Mouse (Mus musculus) spleen, adult 2 months (tissue): ENCODE measurements around the gene Gm38392. TPM values are rescaled to one million over a fixed set of nuclear protein-coding genes. Genes with fewer than 3 reads are reported as not detected.

Experiments
- DNase-seq, 2 experiments: peaks; one replicate each; pipeline versions ENCODE4 v3.0.0 to v3.0.0-alpha.2; 2012 to 2021; ENCODE audit warnings: low spot score in 2 of 2, low read depth in 1 of 2
- H3K27ac ChIP-seq: fragments of 200-500 bp; 2 replicates; pipeline ENCODE4 v1.5.1; 2012; ENCODE audit warnings: low read length, inconsistent platforms; ENCODE audit not compliant: insufficient read depth
- H3K27me3 ChIP-seq: fragments of 200-500 bp; 2 replicates; pipeline ENCODE4 v1.6.1; 2012; ENCODE audit warnings: mild to moderate bottlenecking, moderate library complexity, low read length, inconsistent platforms; ENCODE audit not compliant: control insufficient read depth, insufficient read depth
- H3K36me3 ChIP-seq: fragments of 200-500 bp; 2 replicates; pipeline ENCODE4 v1.6.1; 2012; ENCODE audit warnings: mild to moderate bottlenecking, low read length, inconsistent platforms; ENCODE audit not compliant: control insufficient read depth, insufficient read depth
- H3K4me1 ChIP-seq: fragments of 200-500 bp; 2 replicates; pipeline ENCODE4 v1.6.1; 2011; ENCODE audit warnings: inconsistent platforms; ENCODE audit not compliant: control insufficient read depth, insufficient read depth, insufficient read length
- H3K4me3 ChIP-seq: fragments of 200-500 bp; 2 replicates; pipeline ENCODE4 v1.5.1; 2011; ENCODE audit warnings: mild to moderate bottlenecking, inconsistent platforms; ENCODE audit not compliant: insufficient read depth, insufficient read length; ENCODE audit errors: extremely low read depth
- CTCF ChIP-seq: fragments of 200-500 bp; IDR thresholded peaks from 2 replicates; pipeline ENCODE4 v1.5.1; 2011; ENCODE audit warnings: mild to moderate bottlenecking, inconsistent platforms; ENCODE audit not compliant: insufficient read depth, insufficient read length, insufficient replicate concordance; ENCODE audit errors: extremely low read depth
- POLR2A ChIP-seq: fragments of 200-500 bp; IDR thresholded peaks from 2 replicates; pipeline ENCODE4 v1.6.1; 2011; ENCODE audit warnings: low read depth, low read length, inconsistent platforms
- WGBS: fragments of 180-500 bp; shearing (Covaris S2); methylation state at CpG from one replicate; pipeline ENCODE4 v1.1.7; 2018; 5-methylcytosine and 5-hydroxymethylcytosine counted together
- polyA plus RNA-seq: library from polyadenylated mRNA; depleted of rRNA; stranded (reverse); fragments of >200 nt; gene quantifications from 2 replicates; pipeline ENCODE4 v1.2.3, GENCODE M21; 2012

Gm38392 gene
- polyA plus RNA-seq, 1 experiment: not detected

DNA sequence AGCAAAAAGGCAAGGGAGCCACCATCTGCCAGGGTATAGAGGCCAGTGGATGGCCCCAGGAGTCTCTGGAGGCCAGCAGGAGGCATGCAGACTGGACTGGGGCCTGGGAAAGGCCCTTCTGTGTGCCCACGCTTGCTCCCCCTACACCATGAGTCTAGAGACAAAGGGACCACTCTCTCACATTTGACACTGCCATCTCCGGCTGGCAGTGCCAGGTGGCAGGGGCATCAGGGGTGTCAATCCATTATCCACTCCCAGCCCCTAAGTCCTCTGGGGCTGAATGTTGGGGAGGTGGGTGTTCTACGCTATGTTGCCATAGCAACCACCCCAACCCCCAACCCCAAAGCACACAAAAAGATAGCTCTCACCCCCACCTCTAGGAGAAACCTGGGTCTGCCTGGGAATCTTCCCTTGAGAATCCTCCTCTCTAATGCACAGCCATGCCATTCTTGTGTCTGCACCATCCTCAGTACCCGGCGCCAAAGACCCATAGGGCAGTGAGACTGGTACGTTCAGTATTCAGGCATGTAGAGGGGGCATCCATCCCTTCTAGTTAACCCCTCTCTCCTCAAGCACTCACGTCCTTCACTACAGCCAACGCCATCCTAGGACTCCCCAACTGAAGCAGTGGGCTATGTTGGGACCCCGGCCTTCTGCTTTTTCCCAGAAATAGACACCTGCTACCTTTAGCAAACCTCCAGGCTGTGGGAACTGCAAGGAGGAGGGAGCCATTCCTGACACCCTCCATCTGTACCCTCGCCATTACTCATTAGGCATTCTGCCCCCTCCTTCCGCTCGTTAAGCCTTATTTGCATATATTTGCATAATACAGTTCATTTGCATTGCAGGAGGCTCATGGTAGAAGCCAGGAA, 65.3 kb downstream of the Gm38392 start:
- no peak overlapping the region for H3K4me3 ChIP-seq
- TF ChIP-seq CTCF (no peak), POLR2A (no peak)
- DNase-seq: no peak
- H3K4me1 ChIP-seq: no peaks in the 10 kb centered on the region
- no peaks in the 10 kb centered on the region for H3K36me3 ChIP-seq
- 59% methylated on average over 12 of the region's 12 CpGs for WGBS
- peaks cover 1% of the 10 kb centered on the region for H3K27me3 ChIP-seq
- no peak overlapping the region for H3K27ac ChIP-seq

DNA sequence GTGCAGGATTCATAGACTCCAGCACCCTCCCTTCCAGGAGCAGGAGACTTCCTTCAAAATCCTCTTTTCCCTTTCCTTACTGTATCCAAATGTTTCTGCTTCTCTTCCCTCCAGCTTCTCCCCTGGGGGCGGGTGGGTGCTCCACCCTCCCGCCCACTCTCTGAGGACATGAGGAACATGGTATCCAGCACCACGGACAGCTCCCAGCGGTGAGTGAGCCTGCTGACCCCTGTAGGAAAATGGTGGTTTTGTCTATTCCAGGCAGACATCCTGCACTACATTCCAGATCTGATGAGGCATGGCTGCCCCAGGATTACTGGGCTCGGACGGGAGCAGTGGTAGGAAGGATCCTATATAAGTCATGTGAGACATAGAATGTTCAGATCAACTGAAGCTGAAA, 66.2 kb downstream of the Gm38392 start:
- peaks cover 3% of the 10 kb centered on the region for H3K27me3 ChIP-seq
- WGBS: 4% methylated on average over 6 of the region's 6 CpGs
- H3K27ac ChIP-seq: no peak overlapping the region
- H3K4me3 ChIP-seq: no peak overlapping the region
- H3K36me3 ChIP-seq: no peaks in the 10 kb centered on the region
- TF ChIP-seq CTCF: no peak
- TF ChIP-seq POLR2A: no peak
- DNase-seq: peak in 1 of 2 experiments; percentile 46
- no peaks in the 10 kb centered on the region for H3K4me1 ChIP-seq

DNA sequence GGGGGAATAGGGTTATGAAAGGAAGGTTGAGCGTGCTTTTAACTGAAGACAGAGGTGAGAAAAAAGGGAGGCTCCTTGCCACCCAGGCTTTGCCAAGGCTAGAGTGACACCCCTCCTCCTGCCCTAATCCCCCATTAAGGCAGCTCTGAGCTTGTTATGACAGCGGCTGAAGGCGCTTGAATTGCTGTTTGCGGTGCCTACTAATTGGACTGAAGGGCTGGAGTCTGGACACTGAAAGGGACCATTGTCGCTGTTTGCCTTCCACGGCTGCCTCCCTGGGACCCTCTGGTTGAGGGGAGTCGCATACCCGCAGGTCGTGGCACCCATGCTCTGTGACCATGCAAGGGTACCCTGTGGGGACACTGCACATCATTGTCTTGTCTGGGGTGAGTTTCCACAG, 67.1 kb downstream of the Gm38392 start:
- DNase-seq: no peak
- Histone ChIP-seq H3K4me3 (no peak overlapping the region), H3K27ac (no peak overlapping the region), H3K4me1 (peaks cover 5% of the 10 kb centered on the region), H3K36me3 (no peaks in the 10 kb centered on the region), H3K27me3 (peaks cover 11% of the 10 kb centered on the region)
- no peak for TF ChIP-seq CTCF
- TF ChIP-seq POLR2A: no peak
- WGBS: 22% methylated on average over 9 of the region's 9 CpGs

DNA sequence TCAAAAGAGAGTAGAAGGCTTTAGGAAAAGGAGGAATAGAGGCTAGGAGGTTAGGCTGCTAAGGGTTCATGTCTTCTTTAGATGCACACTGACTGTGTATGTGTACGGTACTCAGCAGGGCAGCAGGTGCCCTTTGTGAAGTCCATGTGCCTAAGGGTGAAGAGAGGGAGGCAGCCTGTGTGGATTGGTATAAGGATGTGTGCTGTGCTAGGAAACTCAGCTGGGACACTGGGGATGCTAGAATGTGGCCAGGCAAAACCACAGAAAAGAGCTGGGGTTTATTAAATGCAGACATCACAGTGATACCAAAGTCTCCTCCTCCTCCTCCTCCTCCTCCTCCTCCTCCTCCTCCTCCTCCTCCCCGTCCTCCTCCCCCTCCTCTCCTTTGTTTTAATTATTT, 69.3 kb downstream of the Gm38392 start:
- WGBS: 28% methylated on average over 2 of the region's 2 CpGs
- Histone ChIP-seq H3K36me3 (no peaks in the 10 kb centered on the region), H3K27ac (no peak overlapping the region), H3K27me3 (peaks cover 29% of the 10 kb centered on the region), H3K4me1 (peaks cover 15% of the 10 kb centered on the region), H3K4me3 (no peak overlapping the region)
- DNase-seq: no peak
- TF ChIP-seq CTCF (no peak), POLR2A (no peak)

DNA sequence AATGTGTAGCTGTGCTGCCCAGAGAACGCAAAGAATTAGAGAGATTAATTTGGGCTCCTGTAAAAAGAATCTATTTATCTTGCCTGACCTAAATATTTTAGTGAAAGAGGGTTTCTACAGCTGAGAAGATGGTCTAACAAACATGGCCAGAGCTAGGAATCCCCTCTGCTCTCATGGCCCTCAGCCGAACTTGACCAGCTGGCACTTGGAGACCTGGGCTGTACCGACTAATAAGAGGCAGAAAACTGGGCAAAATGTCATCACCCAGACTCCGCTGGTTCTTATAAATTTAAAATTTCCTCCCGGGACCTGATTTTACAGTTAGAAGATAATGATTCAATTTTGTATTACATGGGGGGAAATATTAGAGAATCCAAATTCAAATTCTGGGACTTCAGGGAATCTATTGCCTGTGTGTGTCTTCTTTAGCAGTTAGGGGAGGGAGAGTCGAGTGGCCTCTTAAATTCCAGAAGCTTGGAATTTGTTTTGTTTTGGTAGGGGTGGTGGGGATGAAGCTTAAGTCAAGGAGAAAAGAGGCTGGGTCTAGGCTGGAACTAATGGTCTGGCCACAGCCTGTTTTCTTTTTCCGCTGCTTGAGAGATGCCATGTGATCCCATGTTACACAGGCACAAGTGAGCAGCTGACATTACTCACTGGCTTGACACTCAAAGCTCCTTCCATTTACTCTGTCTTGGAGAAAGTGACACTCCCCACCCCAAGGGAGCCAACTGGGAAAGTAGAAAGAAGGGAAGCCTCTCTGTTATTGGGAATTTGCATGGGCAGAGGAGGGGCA, 70.3 kb downstream of the Gm38392 start:
- no peak for DNase-seq
- Histone ChIP-seq H3K27ac (no peak overlapping the region), H3K4me1 (peaks cover 15% of the 10 kb centered on the region), H3K36me3 (no peaks in the 10 kb centered on the region), H3K27me3 (peaks cover 35% of the 10 kb centered on the region), H3K4me3 (no peak overlapping the region)
- TF ChIP-seq CTCF: no peak
- TF ChIP-seq POLR2A: no peak
- 23% methylated on average over 7 of the region's 7 CpGs for WGBS

DNA sequence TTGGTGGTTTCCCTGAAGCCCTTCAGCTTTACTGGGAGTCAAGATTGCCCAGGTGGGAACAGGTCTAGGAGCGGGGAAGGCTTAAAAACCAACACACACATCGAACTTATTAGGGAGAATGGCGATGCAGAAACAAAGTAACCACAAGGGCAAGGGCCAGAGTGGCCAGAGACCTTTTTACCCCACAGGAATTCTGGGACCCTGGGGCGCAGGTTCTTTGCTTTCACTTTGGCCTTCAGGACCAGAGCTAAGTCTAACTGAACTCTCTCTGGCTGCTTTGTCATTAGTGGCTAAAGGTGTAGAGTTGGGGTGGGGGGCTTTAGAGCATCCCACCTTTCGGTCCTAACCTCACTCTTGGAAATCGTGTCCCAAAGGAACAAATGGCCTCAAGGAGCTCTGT, 70.9 kb downstream of the Gm38392 start:
- no peaks in the 10 kb centered on the region for H3K36me3 ChIP-seq
- peaks cover 40% of the 10 kb centered on the region for H3K27me3 ChIP-seq
- H3K4me1 ChIP-seq: peaks cover 15% of the 10 kb centered on the region
- H3K27ac ChIP-seq: no peak overlapping the region
- no peak for DNase-seq
- TF ChIP-seq CTCF (no peak), POLR2A (no peak)
- 10% methylated on average over 6 of the region's 6 CpGs for WGBS
- no peak overlapping the region for H3K4me3 ChIP-seq
